Mouse (Mus musculus) frontal cortex, adult (tissue): Measurements from ENCODE around the gene Olfr694.
"Not testable (repeated sequence)": the region's sequence is repeated elsewhere in the genome, so short reads cannot be mapped to it uniquely, and the experiment has no call there.

ENCODE experiments used
- ATAC-seq: cut with Nextera tagmentation; 2 replicates; pipeline ENCODE4 v1.9.2; 2017; ENCODE audit warnings: mild to moderate bottlenecking, moderate library complexity, mixed read lengths; ENCODE audit not compliant: low TSS enrichment

The Olfr694 gene

DNA sequence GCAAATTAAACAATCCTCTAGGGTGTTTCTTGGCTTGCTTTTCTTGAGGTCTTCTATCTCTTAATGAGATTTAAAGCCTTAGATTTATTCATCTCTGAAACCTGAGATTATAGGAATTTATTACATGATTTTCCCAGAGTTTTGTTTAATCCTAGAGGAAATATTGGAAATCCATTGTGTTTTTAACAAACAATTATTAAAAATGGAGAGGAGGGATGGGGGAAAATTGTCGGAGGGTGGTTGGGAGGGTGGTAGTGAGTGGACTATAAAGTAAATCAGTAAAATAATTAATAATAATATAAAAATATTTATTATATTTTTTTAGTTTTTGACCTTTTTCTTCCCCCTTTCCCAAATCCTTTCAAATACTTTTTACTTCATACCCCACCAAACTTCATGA lies at the start of gene Olfr694:
TSS of gene Olfr694 (minus strand) at position 101 of the 400 bp plus-strand sequence.
- no peak for ATAC-seq

- no peak for ATAC-seq
Measured at GRCm38 (mm10) chr7:106737028-106737427, 45.4 kb upstream of the Olfr694 start.

- ATAC-seq: no peak
Measured at GRCm38 (mm10) chr7:106733717-106734116, 42.1 kb upstream of the Olfr694 start.

- not testable (repeated sequence) for ATAC-seq
Measured at GRCm38 (mm10) chr7:106725654-106726053, 34.0 kb upstream of the Olfr694 start.

DNA sequence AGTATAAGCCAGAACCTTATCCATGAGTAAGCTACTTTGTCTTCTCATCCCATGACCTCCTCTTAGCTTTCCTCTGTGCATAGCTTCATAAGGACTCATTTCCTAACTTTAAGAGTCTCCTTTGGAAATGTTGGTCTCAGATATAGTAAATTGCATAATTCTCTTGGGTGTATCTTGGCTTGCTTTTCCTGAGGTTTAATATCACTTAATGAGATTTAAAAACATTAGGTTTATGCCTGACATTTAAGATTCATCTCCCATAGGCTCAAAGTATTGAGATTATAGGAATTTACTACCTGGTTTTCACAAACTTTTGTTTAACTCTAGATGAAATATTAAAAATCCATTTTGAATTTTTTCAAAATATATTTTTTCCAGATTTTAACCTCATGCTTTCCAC lies 24.7 kb upstream of the Olfr694 start, which contains the start of gene Olfr695:
TSS of gene Olfr695 (minus strand) at position 101 of the 400 bp plus-strand sequence.
- no peak for ATAC-seq

GRCm38 (mm10) chr7:106711463-106711862 lies 19.8 kb upstream of the Olfr694 start:
- no peak for ATAC-seq

- ATAC-seq: not testable (repeated sequence)
Measured at GRCm38 (mm10) chr7:106707705-106708104, 16.1 kb upstream of the Olfr694 start.

GRCm38 (mm10) chr7:106696891-106697290 lies 5.3 kb upstream of the Olfr694 start:
- ATAC-seq: no peak

DNA sequence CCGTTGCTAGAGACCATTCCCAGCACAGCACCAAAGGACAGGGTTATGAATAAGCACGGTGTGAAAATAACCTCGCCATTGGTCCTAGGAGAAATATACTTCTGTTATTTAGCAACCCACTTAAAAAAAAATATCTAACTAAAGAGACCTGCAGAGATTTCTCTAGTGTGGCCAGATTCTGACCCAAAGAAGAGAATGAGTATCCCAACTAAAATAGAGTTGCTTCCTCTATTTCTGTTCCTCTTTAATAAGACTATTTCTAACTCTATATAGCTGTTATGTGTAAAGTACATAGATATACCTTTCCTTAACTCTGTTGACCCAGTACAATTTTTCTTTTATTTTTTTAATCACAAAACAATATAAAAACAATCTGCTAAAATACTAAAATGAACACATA lies 1.4 kb upstream of the Olfr694 start:
- no peak for ATAC-seq

- ATAC-seq: no peak
Measured at GRCm38 (mm10) chr7:106685382-106685781, 6.2 kb downstream of the Olfr694 start.

DNA sequence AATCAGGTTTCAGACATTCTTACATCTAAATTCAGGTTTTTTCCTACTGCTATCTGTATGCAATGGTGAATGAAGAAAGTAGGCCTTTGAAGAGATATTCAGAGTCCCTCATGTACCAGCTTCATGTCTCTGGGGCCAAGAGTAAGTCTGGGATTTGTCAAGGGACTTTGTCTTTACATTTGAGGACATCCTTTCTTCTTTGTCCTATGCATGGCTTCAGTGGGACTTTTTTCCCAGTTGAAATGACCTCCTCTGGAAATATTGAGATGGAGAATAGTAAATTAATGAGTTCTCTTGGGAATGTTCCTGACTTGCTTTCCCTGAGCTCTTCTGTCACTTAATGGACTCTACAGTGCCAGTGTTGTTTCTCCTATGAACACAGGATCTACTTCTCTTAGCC lies 11.1 kb downstream of the Olfr694 start, which contains the start of gene Olfr693:
TSS of gene Olfr693 (minus strand) at position 101 of the 400 bp plus-strand sequence.
- ATAC-seq: no peak

GRCm38 (mm10) chr7:106652344-106652652 lies 39.3 kb downstream of the Olfr694 start:
- ATAC-seq: no peak

- no peak for ATAC-seq
Measured at GRCm38 (mm10) chr7:106651555-106652343, 39.9 kb downstream of the Olfr694 start.

DNA sequence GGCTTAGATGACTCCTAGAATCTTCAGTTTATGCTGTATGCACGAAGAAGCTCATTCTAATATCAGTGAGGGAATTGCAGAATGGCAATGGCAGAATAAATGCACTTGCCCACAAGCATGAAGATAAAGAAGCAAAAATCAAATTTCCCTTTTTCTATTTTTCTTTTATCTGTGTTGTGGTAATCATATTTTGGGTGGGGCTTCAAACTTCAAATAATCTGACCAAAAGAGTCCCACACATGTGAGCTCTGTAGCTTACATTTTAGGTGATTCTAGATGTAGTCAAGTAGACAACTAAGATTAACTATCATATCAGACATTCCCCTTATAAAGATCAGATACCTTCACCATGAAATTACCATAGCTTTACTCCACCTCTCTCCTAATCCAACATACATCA lies 41.8 kb downstream of the Olfr694 start:
- ATAC-seq: no peak

GRCm38 (mm10) chr7:106645261-106645660 lies 46.4 kb downstream of the Olfr694 start:
- ATAC-seq: no peak

GRCm38 (mm10) chr7:106644222-106644870 lies 47.3 kb downstream of the Olfr694 start:
- ATAC-seq: no peak

DNA sequence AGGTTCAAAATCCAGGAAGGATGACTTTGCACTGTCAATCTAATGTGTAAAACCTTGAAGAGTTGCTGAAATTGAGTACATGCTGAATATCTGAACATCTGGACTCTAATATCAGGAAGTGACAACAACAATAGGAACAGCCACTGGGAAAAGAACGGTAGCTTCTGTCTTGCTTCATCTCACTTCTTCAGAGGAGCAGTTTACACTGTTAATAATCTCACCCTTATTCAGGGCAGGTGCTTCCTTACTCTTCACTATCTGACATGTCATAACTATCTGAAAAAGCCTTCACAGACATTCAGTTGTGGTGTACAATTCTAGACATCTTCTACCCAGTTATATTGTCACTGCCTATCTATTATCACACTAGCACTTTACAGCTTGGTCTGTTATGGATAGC lies 50.8 kb downstream of the Olfr694 start:
- ATAC-seq: no peak

DNA sequence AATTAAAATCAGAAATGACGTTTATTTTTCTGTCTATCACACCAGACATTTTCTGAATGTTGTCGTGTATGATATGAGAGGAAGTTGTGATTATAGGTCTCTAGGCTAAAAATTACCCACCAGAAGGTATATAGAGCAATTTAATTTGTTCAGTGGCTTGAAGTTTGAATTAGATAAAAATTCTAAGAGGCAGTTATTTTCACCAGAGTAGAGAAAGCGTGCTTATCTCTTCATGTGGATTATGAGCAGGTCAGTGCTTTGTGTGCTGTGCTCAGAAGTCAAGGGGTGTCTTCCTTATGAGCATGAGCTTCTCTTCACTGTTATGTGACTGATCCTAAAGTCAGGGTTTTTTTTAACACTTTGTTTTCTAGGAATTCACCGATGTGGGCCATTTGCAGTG lies 56.1 kb downstream of the Olfr694 start:
- ATAC-seq: no peak
